Mouse (Mus musculus): ENCODE data around the gene Hs6st3.

The Hs6st3 gene

DNA sequence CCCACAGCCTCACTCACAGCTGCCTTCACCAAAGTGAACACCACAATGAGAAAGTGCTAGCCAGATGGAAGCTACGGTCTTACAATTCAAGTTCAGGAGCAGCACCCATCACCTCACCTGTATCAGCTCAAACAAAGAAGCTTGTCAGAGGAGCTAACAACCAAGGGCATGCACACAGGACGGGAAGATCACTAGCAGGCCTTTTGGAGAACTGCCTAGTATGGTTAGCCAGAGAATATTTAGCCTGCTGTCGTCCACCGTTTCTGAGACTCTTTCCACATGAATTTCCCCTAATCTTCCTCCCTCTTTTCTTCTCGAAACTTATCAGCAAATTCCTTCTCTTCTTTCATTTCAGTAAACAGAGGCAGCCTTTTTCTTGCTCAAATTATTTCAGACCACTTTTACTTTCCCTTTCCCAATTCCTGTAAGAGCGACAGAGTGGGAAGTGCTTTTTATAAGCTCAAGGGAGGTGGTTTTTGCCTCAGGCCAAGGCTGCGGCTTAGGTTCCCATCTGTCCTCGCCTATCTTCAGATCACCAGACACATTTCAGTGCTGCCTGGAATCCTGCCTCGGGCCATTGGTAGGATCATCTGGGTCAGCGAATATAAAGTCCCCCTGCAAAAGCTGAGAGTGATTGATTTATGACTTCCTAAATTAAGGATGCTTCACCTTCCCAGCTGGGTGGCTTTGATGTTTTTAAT is 757.8 kb downstream of the Hs6st3 start:
- no peak for DNase-seq (ENCODE audit: low spot score in 2 of 2)

- DNase-seq (ENCODE audit: low spot score in 2 of 2), result no peak
Measured at GRCm38 (mm10) chr14:119902486-119902885, 764.3 kb downstream of the Hs6st3 start.

GRCm38 (mm10) chr14:119908032-119908675 is 770.0 kb downstream of the Hs6st3 start:
- DNase-seq (ENCODE audit: low spot score in 2 of 2), result no peak

GRCm38 (mm10) chr14:119914508-119914907 is 776.4 kb downstream of the Hs6st3 start:
- no peak for DNase-seq (ENCODE audit: low spot score in 2 of 2)

DNA sequence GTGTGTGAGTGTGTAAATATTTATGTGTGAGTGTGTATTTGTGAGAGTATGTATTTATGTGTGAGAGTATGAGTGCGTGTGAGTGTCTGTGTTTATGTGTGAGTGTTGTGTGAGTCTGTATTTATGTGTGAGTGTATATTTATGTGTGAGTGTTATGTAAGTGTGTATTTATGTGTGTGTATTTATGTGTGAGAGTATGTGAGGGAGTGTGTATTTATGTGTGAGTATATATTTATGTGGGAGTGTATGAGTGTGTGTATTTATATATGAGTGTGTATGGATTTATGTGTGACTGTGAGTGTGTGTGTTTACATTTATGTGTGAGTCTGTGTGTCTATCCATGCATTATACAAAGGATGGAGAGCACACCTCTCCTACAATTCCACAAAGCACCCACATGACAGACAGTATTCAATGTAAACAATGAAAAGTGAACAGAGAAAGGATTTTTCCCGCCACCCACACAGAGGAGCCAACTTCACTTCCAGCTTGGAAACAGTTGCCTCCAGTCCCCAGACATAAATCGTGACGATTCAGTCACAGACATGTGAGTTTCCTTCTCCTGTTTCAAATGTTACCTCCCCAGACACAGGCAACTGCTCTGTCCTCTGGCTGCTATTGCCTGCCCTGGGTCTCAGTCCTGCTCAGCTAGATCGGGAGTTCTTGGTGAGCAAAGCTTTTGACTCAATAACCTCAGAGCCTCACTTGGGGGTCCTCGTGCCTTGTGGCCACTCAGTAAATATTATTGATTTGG is 780.3 kb downstream of the Hs6st3 start:
- no peak for DNase-seq (ENCODE audit: low spot score in 2 of 2)

DNA sequence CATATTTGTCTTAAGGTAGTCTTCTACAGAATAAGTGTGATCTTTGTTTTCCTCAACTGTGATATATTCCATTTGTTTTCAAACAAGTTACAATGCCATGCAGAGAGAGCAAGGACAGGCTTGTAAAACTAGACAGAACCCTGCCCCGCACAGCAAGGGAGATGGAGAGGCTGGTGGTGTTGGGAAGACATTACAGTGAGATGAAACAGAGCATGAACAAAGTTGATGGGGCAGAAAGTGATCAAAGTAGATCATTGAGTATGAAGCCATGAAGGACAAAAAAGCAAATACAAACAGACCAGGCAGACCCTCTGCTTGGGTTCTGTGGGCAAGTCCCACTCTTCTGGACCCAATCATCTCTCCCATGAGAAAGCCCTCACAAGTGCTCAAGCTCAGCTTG is 781.0 kb downstream of the Hs6st3 start:
- DNase-seq (ENCODE audit: low spot score in 2 of 2), result no peak
